Mouse (Mus musculus) megakaryocyte, embryonic 14.5 days (primary cell): ENCODE results near the gene Hoxb6.

Experiments
- FLI1 ChIP-seq: IDR thresholded peaks from 2 replicates; pipeline ENCODE4 v1.6.1; 2012; ENCODE audit warnings: low read length, inconsistent platforms, mixed read lengths
- GATA1 ChIP-seq: IDR thresholded peaks from 3 replicates; pipeline ENCODE4 v1.6.1; 2012; ENCODE audit warnings: mixed read lengths, low read length, inconsistent platforms, borderline replicate concordance

DNA sequence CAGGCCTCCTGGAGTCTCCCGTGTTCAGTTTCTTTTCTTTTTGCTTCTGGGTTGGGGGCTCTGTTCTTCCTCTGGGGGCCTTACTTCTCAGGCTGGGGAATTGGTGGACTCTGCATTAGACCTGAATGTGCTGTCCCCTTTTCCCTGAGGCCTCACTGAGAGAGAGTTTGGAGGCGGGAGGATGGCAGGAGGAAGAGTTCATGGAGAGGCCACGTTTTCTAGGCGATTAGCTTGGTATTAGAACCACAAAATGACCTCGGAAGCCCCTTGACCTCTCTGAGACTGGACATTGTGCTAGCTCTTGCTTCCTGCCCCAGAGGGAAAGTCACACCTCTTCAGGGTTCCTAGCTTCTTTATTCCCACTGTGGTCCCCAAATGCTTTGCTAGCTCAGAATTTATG lies 31.8 kb downstream of the Hoxb6 start:
- TF ChIP-seq GATA1 (no peak), FLI1 (no peak)
